Mouse (Mus musculus) liver, embryonic 14.5 days (tissue): ENCODE results near the gene Hnrnpll.

Source experiments
- CTCF ChIP-seq: IDR thresholded peaks from 2 replicates; pipeline ENCODE4 v1.5.1; 2016; ENCODE audit warnings: antibody characterized with exemption, low read depth, control low read depth
- EP300 ChIP-seq: IDR thresholded peaks from 2 replicates; pipeline ENCODE4 v1.6.1; 2016; ENCODE audit warnings: antibody characterized with exemption, low read depth

- TF ChIP-seq CTCF (peak; percentile 93), EP300 (no peak)
Observed at GRCm38 (mm10) chr17:80017389-80017788, 44.7 kb downstream of the Hnrnpll start.
